Mouse (Mus musculus): Measurements from ENCODE around the gene Vps18. TPM values are rescaled to one million over a fixed set of nuclear protein-coding genes. Genes with fewer than 3 reads are reported as not detected.

Vps18 gene
- total RNA-seq, 1 experiment, result 17.8 TPM

DNA sequence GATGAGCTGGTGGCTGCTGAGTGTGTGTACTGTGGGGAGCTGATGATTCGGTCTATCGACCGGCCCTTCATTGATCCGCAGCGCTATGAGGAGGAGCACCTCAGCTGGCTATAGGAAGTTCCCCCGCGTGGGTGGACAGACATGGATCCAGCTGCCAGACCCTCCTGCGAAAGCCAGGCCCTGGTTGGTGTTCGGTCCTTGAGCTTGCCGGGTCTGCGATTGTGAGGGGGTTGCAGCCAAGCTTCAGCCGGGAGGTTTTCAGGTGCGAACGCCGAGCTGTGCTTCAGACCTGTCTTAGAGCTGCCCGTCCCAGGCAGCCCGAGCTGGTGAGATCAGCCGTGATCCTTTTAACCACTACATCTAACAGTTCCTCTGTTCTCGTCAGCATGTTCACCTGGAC is 9.0 kb downstream of the Vps18 start:
- no peak for TF ChIP-seq CHD2 (IDR thresholded peaks at IDR 0.05; ENCODE audit: low read depth, low read length)
- TF ChIP-seq HCFC1 (IDR thresholded peaks at IDR 0.05; ENCODE audit: borderline replicate concordance, insufficient read depth, low read length), result no peak
- TF ChIP-seq ZC3H11A (IDR thresholded peaks at IDR 0.05; ENCODE audit: borderline replicate concordance, low read depth, low read length), result no peak
- no peak for TF ChIP-seq ZNF384 (IDR thresholded peaks at IDR 0.05; ENCODE audit: low read depth, low read length)
- no peak for TF ChIP-seq MAFK (IDR thresholded peaks at IDR 0.05; ENCODE audit: insufficient read depth, low read depth, low read length)
- no peak for DNase-seq (ENCODE audit: low read depth, low spot score)
- in situ Hi-C loops (cut with MboI; ENCODE audit: low sequenced_read_pairs in 2 of 2, unreplicated experiment in 2 of 2), result loop anchor here in 1 of 2 experiments (10.0 kb wide), 1 partner anchor 217 kb away; no protein-coding TSS in a partner anchor

DNA sequence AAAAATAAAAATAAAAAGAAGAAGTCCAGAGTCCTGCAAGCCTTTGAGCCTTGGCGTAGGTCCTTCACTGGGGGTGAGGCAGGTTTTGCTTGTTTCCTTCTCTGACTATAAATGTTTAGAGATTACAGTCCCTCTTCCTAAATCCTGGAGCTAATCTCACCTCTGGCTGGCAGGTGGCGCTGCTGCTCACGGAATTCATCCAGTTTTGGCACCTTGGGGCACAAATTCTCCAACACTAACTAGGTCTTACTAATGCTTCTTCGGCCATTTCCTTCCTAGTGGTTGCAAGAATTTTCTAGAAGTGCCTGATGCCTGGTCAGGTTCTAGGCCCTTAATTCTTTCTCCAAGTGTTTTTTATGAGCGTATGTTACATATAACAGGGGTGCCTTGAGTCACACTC is 9.8 kb downstream of the Vps18 start:
- H3K36me3 ChIP-seq (ENCODE audit: control insufficient read depth, insufficient read depth, low read length, poor library complexity, severe bottlenecking), result peaks cover 37% of the 10 kb centered on the region; the same call in 1 of the 2 replicates
- DNase-seq (ENCODE audit: low read depth, low spot score), result peak; percentile 43
- TF ChIP-seq ZC3H11A (IDR thresholded peaks at IDR 0.05; ENCODE audit: borderline replicate concordance, low read depth, low read length), result peak; percentile 58; the same call in 1 of the 2 replicates
- TF ChIP-seq ZNF384 (IDR thresholded peaks at IDR 0.05; ENCODE audit: low read depth, low read length), result no peak
- no peak for TF ChIP-seq MAFK (IDR thresholded peaks at IDR 0.05; ENCODE audit: insufficient read depth, low read depth, low read length)
- no peak for TF ChIP-seq HCFC1 (IDR thresholded peaks at IDR 0.05; ENCODE audit: borderline replicate concordance, insufficient read depth, low read length)
- no peak for TF ChIP-seq CHD2 (IDR thresholded peaks at IDR 0.05; ENCODE audit: low read depth, low read length)

More for the DNA sequence above, 9.0 kb downstream of the Vps18 start:
- H3K4me1 ChIP-seq (ENCODE audit: control insufficient read depth in 2 of 2, insufficient read depth in 2 of 2, low read length in 2 of 2, poor library complexity in 1 of 2), result peaks cover 1 to 16% of the 10 kb centered on the region in 2 experiments; a peak in 2 of 4 replicates
- H3K36me3 ChIP-seq (ENCODE audit: control insufficient read depth, insufficient read depth, low read length, poor library complexity, severe bottlenecking), result peaks cover 40% of the 10 kb centered on the region; the same call in 1 of the 2 replicates
- peak overlapping the region; percentile 40; the same call in 1 of the 2 replicates for H3K9ac ChIP-seq (ENCODE audit: insufficient read depth, low read depth, low read length, poor library complexity, severe bottlenecking)
- H3K27ac ChIP-seq (ENCODE audit: insufficient read depth, low read depth, low read length, poor library complexity, severe bottlenecking), result no peak overlapping the region
- no peaks in the 10 kb centered on the region for H3K9me3 ChIP-seq (ENCODE audit: control insufficient read depth, insufficient read depth, low read depth, low read length)
- H3K4me3 ChIP-seq (ENCODE audit: insufficient read depth in 1 of 2, low read depth in 1 of 2, low read length in 2 of 2, poor library complexity in 1 of 2, severe bottlenecking in 1 of 2), result peak overlapping the region in 1 of 2 experiments; percentile 24; a peak in 1 of 4 replicates

DNA sequence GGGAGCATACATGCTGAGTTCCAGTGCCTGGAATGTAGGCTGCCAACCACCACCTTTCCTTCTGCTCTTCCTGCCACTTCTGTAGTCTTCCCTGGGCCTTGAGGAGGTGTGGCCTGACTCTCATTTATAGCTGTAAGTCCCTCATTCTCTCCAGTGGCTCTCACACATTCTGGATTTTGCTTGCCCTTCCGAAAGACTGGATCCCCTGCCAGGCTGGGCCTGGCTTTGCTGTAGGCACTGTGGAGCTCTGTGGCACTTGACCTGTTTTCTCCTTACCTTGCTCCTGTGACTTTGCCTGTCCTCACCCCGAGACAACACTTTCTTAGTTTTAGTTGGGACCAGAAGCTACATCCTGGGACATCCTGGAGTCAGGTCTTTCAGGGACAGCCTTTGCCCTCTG is 10.3 kb downstream of the Vps18 start:
- Histone ChIP-seq H3K4me1 (ENCODE audit: control insufficient read depth in 2 of 2, insufficient read depth in 2 of 2, low read length in 2 of 2, poor library complexity in 1 of 2) (peaks cover 1 to 12% of the 10 kb centered on the region in 2 experiments; a peak in 2 of 4 replicates), H3K36me3 (ENCODE audit: control insufficient read depth, insufficient read depth, low read length, poor library complexity, severe bottlenecking) (peaks cover 33% of the 10 kb centered on the region; the same call in 1 of the 2 replicates), H3K27ac (ENCODE audit: insufficient read depth, low read depth, low read length, poor library complexity, severe bottlenecking) (no peak overlapping the region), H3K4me3 (ENCODE audit: insufficient read depth in 1 of 2, low read depth in 1 of 2, low read length in 2 of 2, poor library complexity in 1 of 2, severe bottlenecking in 1 of 2) (no peak overlapping the region), H3K9me3 (ENCODE audit: control insufficient read depth, insufficient read depth, low read depth, low read length) (no peaks in the 10 kb centered on the region), H3K9ac (ENCODE audit: insufficient read depth, low read depth, low read length, poor library complexity, severe bottlenecking) (no peak overlapping the region)
- in situ Hi-C loops (cut with MboI; ENCODE audit: low sequenced_read_pairs in 2 of 2, unreplicated experiment in 2 of 2), result loop anchor here in 1 of 2 experiments (10.0 kb wide), 1 partner anchor 216 kb away; no protein-coding TSS in a partner anchor
- no peak for DNase-seq (ENCODE audit: low read depth, low spot score)
- TF ChIP-seq CHD2 (IDR thresholded peaks at IDR 0.05; ENCODE audit: low read depth, low read length) (no peak), HCFC1 (IDR thresholded peaks at IDR 0.05; ENCODE audit: borderline replicate concordance, insufficient read depth, low read length) (no peak), ZC3H11A (IDR thresholded peaks at IDR 0.05; ENCODE audit: borderline replicate concordance, low read depth, low read length) (no peak)

More for the DNA sequence above, 9.8 kb downstream of the Vps18 start:
- no peak overlapping the region for H3K4me3 ChIP-seq (ENCODE audit: insufficient read depth in 1 of 2, low read depth in 1 of 2, low read length in 2 of 2, poor library complexity in 1 of 2, severe bottlenecking in 1 of 2)
- H3K27ac ChIP-seq (ENCODE audit: insufficient read depth, low read depth, low read length, poor library complexity, severe bottlenecking), result no peak overlapping the region
- in situ Hi-C loops (cut with MboI; ENCODE audit: low sequenced_read_pairs in 2 of 2, unreplicated experiment in 2 of 2), result loop anchor here in 1 of 2 experiments (10.0 kb wide), 1 partner anchor 216 kb away; no protein-coding TSS in a partner anchor
- no peak overlapping the region for H3K9ac ChIP-seq (ENCODE audit: insufficient read depth, low read depth, low read length, poor library complexity, severe bottlenecking)
- no peaks in the 10 kb centered on the region for H3K9me3 ChIP-seq (ENCODE audit: control insufficient read depth, insufficient read depth, low read depth, low read length)
- H3K4me1 ChIP-seq (ENCODE audit: control insufficient read depth in 2 of 2, insufficient read depth in 2 of 2, low read length in 2 of 2, poor library complexity in 1 of 2), result peaks cover 1 to 13% of the 10 kb centered on the region in 2 experiments; a peak in 2 of 4 replicates

DNA sequence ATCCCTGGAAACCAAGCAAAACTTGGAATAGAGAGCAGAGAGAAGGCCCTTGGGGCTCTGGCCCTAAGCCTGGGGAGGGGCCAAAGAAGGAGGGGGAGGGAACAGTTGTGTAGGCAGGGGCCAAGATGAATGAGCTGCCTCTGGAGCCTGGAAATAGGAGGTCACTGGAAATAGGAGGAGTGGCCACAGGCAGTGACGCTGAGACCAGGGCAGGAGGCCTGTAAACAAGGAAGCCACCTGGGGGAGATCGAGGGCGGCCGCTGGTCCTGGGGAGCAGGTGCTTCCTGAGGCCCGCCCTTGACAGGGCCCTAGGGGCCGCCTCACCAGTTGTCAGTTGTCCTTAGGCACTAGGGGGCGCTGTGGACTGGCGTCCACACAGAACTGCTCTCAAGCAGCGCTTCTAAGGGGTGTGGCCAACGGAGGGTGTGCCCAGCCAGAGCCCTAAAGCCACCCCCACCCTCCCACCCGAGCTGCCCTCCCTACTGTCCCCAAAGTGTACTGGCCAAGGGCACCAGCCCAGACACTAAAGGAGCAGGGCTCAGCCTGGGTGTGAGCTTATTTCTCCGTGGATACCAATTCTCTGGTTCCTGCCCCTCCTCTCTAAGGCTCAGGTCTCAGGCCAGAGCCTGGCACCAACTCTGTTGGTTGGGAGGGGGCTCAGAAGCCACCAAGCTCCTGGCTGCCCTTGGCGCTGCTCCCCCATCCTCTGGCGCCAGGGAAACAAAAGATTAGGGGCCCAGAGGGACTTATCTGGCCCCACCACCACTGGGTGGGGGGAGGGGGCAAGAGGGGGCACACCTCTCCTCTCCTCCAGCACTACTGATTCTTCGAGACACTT is 11.7 kb downstream of the Vps18 start:
- peak; percentile 91 for DNase-seq (ENCODE audit: low read depth, low spot score)
- H3K36me3 ChIP-seq (ENCODE audit: control insufficient read depth, insufficient read depth, low read length, poor library complexity, severe bottlenecking), result peaks cover 25% of the 10 kb centered on the region; the same call in 1 of the 2 replicates
- H3K9ac ChIP-seq (ENCODE audit: insufficient read depth, low read depth, low read length, poor library complexity, severe bottlenecking), result peak overlapping the region; percentile 38; the same call in 1 of the 2 replicates
- TF ChIP-seq ZC3H11A (IDR thresholded peaks at IDR 0.05; ENCODE audit: borderline replicate concordance, low read depth, low read length) (0 out of 2 replicates have a peak, but pooled peaks have one; percentile 50), HCFC1 (IDR thresholded peaks at IDR 0.05; ENCODE audit: borderline replicate concordance, insufficient read depth, low read length) (peak; percentile 42; the same call in 1 of the 2 replicates), CHD2 (IDR thresholded peaks at IDR 0.05; ENCODE audit: low read depth, low read length) (no peak), MAFK (IDR thresholded peaks at IDR 0.05; ENCODE audit: insufficient read depth, low read depth, low read length) (no peak), ZNF384 (IDR thresholded peaks at IDR 0.05; ENCODE audit: low read depth, low read length) (no peak)
- in situ Hi-C loops (cut with MboI; ENCODE audit: low sequenced_read_pairs in 2 of 2, unreplicated experiment in 2 of 2), result loop anchor here in 1 of 2 experiments (10.0 kb wide), 1 partner anchor 215 kb away; no protein-coding TSS in a partner anchor
- H3K9me3 ChIP-seq (ENCODE audit: control insufficient read depth, insufficient read depth, low read depth, low read length), result no peaks in the 10 kb centered on the region
- no peak overlapping the region for H3K27ac ChIP-seq (ENCODE audit: insufficient read depth, low read depth, low read length, poor library complexity, severe bottlenecking)
- peaks cover 5 to 20% of the 10 kb centered on the region in 2 experiments; a peak in 2 of 4 replicates for H3K4me1 ChIP-seq (ENCODE audit: control insufficient read depth in 2 of 2, insufficient read depth in 2 of 2, low read length in 2 of 2, poor library complexity in 1 of 2)
- H3K4me3 ChIP-seq (ENCODE audit: insufficient read depth in 1 of 2, low read depth in 1 of 2, low read length in 2 of 2, poor library complexity in 1 of 2, severe bottlenecking in 1 of 2), result 0 out of 4 replicates have a peak overlapping the region, but pooled peaks of 1 of the 2 experiments have one; percentile 17
